Mouse (Mus musculus) regulatory T cell (primary cell): ENCODE data around the gene Rnf186.
"Not testable (repeated sequence)": the region's sequence is repeated elsewhere in the genome, so short reads cannot be mapped to it uniquely, and the experiment has no call there.

ENCODE experiments used
- in situ Hi-C: fragments of 300-600 bp; cut with MboI, MseI; formaldehyde crosslinking; loops from one replicate; pipeline ENCODE4 v1.15.1; 2025; ENCODE audit warnings: high pct_unique_total_duplicates

Gene Rnf186

DNA sequence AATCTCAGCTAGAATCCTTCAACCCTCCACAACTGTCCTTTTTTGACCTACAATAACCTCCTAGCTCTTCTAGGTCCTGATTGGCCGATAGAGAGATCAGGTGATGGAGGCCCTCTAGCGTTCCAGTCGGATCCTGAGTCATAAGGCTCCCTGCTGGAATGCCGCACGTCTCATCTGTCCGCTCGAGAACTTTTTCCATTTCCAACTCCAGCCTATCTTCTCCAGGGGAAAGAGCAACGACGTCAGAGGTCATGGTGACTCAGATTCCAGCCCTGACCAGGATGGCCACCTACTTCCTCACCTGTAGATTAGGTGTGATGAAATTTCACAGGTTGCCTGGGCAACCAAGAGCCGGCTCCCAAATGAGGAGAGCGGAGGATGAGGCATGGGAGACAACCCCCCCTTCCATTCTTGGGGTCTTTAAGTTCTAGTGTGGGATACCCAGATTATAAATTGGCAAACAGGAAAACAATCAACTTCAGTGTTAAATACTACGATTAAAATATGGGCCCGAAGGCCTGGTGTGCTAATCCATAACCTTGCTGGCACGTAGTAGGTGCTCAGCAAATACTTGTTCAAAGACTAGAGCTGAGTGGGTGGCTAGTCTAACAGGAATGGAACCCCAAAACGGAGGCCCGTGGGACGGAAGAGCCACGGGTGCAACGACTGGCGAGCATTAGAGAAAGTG lies 5.4 kb downstream of the Rnf186 start:
- in situ Hi-C loops = no loop called here

DNA sequence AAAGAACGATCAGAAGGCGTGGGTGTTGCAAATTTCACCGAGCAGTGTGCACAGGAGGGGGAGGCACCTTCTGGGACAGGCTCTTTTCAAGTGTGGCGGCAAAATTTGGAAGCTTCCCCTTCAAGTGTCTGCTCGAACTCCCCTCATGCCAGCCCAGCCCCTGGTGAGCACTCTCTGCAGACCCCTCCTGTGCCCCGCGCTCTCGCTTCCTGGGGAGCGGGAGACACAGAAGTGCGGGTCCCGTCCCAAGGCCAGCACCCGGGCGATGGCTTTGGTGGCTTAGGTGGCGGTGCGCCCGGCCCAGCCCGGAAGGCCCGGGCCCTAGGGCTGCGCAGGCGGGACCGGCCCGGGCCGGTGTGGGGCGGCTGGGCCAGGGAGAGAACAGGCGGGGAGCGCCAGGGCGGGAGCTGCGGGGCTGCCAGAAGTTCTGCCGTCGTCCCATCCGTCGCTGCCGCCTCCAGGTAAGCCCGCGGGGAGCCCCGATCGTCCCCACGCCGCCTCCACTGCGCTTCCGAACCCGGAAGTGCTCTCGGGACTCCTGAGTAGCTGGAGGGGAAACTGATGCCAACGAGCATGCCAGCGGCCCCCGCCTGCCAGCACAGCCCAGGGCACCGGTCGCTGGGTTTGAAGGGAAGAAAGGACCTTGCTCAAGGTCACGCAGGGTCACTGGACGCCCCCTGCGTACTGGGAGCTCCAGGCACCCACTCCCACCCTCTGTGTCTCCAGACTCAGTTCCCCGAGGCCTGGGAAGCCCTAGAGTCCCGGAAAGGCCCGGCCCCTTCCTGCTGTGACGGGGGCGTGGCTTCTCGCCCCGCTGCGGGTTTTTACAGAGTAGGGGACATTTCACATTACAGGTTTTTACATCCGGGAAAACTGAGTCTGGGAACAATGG lies 6.2 kb downstream of the Rnf186 start, which contains the start of gene Tmco4:
Tmco4 (plus strand) TSS at position 62 of the 892 bp plus-strand sequence.
- in situ Hi-C loops = no loop called here

DNA sequence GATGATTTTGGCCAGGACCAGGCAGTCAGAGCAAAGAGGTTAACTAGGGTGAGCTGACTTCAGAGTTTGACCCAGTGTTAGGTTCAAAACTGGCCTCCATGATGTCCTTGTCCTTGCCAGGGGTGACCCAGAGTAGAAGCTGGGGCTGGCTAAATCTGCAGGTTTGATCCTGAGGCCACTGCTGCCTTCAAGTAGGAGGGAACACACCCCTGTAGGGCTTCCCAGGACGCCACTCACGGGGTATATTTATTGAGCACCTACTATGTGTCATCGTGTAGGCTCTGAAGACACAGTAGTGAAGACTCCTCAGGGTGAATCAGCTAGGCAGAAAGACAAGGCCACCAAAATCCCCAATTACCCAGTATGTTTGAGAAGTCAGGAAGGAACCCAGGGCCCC lies 6.8 kb downstream of the Rnf186 start:
- in situ Hi-C loops = no loop called here

DNA sequence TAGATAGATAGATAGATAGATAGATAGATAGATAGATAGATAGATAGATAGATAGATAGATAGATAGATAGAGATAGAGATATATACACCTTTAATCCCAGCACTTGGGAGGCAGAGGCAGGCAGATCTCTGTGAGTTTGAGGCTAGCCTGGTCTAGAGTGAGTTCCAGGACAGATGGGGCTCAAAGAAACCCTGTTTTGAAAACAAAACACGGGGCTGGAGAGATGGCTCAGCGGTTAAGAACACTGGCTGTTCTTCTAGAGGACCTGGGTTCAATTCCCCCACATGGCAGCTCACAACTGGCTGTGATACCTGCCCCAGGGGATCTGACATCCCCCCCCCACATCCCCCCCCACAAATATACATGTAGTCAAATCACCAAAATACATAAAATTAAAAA lies 7.6 kb downstream of the Rnf186 start:
- in situ Hi-C loops = not testable (repeated sequence)

DNA sequence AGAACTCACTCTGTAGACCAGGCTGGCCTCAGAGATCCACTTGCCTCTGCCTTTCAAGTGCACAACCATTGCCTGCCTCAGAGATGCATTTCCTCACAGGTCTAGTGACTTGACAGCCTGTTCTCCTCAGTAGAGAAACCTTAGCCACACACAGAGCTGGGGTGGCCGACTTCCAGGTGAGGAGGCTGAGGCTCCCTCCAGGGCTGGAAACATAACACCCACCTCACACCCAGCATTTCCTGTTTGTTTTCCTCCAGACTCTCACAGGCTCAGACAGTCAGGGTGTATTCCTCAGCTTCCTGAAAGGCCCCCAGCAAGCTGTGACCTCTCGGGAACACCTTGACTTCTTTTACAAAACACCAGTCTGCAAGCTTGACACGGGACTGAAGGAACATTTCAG lies 8.3 kb downstream of the Rnf186 start:
- in situ Hi-C loops = loop anchor here (5.0 kb wide), 1 partner anchor 48 kb away; no protein-coding TSS in a partner anchor

DNA sequence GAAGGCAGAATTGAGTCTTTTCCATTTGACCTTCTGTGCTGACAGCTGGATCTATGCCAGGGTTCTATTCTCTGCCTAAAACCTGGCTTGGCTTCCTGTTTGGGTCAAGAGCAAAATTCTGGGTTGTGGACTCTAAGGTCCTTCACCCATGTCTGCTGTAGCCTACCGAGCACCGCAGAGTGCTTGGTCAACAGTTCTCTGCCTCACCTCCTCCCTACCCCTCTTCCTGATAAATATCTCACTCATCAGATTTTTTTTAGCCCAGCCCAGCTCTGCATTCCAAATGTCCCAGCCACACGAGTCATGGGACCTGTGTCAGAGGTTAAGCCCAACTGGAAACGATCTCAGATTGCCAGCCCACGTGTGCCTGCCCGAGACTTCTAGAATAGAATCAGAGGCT lies 9.1 kb downstream of the Rnf186 start:
- in situ Hi-C loops = loop anchor here (5.0 kb wide), 1 partner anchor 49 kb away; no protein-coding TSS in a partner anchor

DNA sequence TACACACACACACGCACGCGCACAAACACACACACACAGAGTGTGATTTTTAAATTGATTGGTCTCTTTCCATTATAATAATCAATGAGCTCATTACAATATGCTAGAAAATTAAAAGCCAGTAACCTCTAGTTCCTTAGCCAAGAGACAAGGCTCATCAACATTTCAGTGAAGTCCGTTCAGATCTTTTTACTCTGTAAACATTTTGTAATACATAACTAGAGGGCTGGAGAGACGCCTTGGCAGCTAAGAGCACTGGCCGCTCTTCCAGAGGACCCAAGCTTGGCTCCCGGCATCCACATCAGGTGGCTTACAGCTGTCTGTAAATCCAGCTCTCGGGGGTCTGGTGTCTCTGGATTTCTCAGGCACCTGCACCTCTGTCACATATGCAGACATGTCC lies 13.1 kb downstream of the Rnf186 start:
- in situ Hi-C loops = no loop called here

DNA sequence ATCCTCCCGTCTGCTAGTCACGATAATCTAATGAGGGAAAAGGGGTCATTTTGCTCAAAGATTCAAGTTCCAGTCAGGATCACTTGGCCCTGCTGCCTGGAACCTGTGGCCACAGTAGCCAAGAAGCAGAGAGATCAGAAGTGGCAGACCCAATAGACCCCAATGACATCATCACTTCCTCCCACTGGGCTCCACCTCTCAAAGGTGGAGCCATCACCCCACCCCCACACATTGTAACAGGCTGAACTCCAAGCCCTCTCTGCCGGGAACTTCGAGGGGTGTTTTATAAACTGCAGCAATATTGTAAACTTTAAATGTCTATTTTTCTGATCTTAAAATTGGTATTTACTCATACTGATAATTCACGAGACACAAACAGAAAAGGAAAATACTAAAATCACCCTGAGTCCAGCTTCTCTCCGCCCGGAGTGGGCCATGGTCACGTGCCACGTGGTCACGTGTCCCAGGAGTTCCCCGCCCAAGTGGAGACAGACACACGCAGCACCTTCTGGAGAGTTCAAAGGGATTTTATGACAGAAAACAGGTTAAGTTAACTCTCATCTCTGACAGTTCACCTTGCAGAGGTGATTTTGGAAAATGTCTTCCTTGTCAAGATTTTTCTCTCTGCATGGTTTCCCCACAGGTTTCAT lies 14.0 kb downstream of the Rnf186 start:
- in situ Hi-C loops = no loop called here

DNA sequence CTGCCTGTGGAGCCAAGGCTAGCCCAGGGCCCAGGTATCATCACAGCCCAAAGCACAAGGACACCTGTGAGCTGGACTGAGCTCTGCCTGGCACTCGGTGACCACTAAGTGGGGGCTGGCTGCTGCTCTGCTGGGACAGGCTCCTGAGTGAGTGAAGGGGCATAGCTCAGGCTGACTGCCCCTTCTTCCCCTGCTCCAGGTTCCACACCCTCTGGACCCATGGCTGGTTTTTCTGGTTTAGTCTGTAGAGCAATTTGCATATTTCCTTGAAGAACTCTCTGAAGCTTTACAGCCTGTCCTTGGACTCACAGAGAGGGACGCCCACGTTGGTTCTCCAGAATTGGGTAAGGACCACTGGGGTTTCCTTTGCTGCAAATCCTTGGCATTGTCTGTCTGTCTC lies 16.5 kb downstream of the Rnf186 start:
- in situ Hi-C loops = no loop called here

DNA sequence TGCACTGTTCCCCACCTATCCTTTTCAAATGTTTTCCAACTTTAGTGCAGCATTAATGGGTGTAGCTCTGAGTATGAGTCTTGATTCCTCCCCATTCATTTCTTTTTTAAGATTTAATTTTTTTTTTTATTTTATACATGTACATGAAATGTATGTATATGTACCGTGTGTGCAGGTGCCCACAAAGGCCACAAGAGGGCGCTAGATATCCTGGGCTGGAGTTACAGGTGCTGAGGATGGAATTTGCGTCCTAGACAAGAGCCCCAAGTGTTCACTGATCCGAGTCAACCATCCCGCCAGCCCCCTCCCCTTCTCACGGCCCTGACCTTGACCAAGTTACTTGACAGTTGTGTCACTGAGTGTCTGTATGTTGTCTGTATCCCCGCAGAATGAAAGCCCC lies 17.8 kb downstream of the Rnf186 start:
- in situ Hi-C loops = no loop called here

DNA sequence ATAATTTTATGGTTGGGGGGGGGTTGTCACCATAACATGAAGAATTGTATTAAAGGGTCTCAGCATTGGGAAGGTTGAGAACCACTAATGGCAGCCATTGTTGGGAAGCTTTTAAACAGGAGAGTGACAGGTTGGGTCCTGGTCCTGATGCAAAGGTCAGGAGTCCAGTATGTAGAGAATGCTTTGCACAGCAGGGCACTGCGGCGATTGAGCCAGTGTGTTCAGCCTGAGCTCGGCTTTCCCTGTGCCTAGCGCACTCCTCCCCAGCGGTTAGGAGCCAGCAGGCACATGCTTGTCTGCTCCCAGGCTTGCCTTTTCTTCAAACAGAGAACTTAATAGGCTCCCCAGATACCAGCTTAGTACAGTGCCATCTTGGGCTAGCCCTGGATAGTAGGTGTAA lies 19.4 kb downstream of the Rnf186 start:
- in situ Hi-C loops = no loop called here

DNA sequence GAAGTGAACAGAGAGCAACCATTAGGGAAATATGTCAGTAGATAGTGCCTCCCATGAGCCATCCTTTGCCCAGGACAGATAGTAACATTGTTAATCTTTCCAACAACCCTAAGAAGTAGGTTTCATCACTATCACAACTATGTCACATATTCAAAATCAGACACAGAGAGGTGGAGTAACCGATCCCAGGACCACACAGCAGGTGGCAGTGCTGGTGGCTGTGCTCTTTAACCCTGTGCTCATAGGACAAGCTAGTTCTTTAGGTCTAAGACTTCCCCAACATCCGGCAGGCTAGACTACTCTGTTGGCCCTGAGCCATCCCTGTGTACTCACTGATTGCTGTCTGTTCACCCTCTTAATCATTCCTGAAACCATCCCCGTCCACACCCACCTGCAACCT lies 27.5 kb downstream of the Rnf186 start:
- in situ Hi-C loops = no loop called here

DNA sequence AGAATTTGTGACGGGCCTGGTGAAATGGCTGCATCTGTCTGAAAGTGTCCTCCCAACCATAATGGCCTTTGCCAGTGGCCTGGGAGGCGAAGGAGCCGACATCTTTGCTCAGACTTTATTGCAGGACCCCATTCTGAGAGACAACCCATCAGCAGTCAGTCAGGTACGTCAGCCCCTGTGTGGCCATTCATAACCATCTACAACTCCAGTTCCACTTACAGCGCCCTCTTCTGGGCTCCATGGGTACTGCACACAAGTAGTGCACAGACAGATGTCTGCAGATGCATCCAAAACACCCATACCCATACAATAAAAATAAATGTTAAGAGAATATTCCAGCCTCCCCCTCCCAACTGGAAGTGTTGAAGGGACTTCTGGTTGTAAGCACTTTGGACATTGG lies 29.5 kb downstream of the Rnf186 start:
- in situ Hi-C loops = no loop called here

DNA sequence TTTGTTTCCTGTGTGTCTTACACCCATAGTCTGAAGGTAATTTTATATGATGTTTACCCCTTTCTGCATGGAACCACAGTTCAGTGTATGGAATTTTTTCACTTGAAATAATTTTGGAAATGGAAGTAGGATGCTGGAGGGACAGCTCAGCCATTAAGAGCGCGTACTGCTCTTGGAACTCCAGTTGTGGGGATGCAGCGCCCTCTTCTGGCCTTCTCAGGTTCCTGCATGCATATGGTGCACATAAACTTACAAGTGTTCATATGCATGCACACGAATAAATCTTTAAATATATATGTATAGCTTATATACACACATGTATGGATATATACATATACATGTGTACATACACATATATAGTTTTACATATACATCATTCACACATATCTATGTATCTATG lies 30.2 kb downstream of the Rnf186 start:
- in situ Hi-C loops = no loop called here

DNA sequence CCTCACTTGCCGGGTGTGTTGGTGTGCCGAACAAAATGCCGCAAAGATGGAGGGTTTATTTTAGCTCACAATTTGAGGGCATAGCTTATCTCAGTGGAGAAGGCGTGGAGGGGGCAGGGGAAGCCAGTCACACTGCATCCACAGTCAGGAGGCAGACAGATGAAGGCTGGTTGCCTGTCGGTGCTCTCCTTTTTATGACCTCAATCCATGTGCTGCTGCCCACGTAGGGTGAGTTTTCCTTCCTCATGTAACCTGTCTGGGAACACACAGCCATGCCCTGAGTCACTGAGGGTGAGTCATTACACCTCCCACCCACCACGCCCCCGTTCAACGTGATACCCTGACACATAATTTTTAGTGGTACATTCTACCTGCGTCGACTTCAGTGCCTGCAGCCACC lies 31.7 kb downstream of the Rnf186 start:
- in situ Hi-C loops = no loop called here

DNA sequence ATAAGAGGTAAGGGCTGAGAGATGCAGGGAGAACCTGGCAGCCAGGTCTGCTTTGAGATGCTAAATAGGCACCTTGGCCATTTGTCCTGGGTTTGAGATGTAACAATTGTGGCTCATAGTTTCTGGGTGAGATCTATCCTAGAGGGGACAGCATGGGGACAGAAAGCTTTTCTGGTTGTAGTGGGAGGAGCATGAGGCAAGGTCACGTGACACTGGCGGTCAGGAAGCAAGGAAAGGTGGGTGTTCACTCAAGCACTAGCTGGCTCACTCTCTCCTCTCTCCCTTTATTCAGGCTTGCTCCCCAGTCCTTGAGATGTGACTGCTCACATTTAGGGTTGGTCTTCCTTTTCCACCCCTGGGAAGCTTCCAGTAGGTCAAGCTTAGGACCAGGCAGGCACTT lies 34.1 kb downstream of the Rnf186 start:
- in situ Hi-C loops = no loop called here

DNA sequence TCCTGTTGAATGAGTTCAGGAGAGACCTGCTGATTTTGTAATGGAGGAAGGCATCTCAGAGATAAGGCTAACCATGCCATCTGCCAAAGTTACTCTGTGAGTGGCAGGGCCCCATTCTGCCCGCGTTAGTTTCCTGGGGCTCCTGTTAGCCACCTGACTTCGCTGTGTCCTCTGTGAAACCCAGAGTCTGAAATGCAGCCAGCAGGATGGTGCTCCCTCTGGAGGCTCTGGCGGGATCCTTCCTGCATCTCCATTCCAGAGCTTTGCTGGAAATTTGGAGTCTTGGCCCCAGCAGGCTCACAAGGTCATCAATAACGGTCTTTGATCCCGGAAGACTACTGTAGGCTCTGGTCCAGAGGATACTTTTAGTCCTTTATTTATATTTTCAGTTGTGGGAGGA lies 34.5 kb downstream of the Rnf186 start:
- in situ Hi-C loops = no loop called here

DNA sequence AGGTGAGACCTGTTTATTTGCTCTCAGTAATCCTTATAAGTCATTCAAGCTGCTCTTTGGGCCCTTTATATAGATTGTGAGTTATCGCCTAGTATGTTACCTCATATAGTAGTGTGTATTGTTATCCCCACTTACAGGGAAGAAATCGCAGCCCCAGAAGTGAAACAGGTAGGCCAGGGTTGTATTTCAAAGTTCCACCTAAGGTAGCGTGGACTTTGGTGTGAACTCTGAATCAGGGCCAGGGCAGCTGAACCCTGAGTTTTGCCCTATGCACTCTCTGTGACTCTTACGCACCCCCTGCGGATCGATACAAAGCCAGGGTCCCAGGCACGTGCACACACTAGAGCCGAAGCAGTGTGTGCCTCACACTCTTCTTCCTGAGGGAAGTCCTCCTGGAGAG lies 37.2 kb downstream of the Rnf186 start:
- in situ Hi-C loops = no loop called here

DNA sequence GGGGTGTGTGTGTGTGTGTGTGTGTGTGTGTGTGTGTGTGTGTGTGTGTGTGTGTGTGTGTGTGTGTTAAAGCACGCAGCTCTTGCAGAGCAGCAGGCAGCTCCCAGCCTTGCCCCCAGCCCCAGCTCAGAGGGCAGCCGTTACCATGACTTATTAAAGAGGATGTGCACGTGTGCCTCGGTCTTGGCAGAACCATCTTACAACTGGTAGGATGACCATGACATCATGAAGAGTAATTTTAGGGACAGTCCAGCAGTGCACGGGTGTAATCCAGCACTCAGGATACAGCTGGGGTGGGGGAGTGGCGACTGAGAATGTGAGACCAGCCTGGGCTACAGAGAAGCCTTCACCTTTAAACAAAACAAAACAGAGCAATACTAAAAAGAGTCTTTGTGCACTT lies 38.3 kb downstream of the Rnf186 start:
- in situ Hi-C loops = no loop called here

DNA sequence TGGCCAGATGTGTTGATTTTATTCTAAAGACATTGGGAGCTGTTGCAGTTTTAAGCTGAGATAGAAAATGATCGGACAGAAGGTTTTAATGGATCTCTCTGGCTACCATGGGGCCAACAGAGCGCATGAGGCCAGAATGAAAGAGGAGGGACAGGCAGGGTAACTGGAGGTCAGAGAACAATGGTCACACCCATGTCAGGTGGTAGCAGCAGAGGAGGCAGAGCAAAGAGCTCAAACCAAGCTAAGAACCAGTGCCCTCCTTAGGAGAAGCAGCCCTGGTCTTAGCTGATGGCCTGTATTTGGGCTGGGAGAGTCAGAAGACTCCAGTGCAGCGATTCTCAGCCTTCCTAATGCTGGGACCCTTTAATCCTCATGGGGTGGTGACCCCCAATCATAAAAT lies 40.4 kb downstream of the Rnf186 start:
- in situ Hi-C loops = no loop called here

DNA sequence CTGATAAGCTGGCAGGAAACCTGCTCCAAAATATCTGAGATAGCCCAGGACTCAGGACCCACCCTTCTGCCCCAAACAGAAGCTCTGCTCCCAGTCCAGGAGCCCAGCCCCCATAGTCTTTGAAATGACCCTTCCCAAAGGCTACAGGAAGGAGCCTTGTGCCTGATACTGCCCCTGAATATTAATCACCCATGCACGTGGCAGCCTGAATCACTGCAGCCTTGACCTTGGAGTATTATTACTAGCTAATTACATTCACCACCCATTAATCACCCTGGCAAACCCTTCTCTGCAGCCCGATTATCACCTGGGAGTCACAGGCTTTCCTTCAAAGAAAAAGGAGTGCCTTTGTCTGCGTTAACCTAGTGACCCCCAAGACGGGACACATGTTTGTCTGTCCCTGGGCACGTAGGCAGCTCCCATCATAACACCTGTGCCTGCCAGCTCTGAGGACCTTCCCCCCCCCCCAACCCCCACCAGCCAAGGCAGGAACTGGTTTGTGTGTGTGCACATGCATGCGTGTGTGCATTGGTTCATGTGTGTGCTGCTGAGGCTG lies 41.1 kb downstream of the Rnf186 start:
- in situ Hi-C loops = no loop called here

DNA sequence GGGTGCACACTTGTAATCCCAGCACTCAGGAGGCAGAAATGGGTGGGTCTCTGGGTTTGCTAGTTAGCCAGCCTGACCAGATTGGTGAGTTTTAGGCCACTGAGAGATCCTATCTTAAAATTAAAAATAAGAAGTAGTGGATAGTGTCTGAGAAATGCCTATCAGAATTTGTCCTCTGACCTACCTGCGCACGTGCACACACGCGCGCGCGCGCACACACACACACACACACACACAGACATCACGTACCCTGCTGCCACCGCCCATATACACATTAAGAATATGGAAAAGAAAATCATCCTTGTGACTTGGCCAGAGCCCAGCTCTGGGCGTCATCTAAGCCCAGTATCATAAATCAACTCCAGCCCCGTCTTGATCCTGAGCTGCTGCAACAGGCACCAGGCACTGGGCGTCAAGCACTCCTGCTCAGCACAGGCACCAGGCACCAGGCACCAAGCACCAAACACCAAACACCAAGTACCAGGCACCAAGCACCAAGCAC lies 44.3 kb downstream of the Rnf186 start:
- in situ Hi-C loops = loop anchor here (10.0 kb wide), 1 partner anchor 276 kb away; the partner anchor contains the start of gene Ubxn10
